Mouse (Mus musculus) ES-Bruce4 (cell line): ENCODE data around the gene Tmx2.

Source experiments
- CTCF ChIP-seq: IDR thresholded peaks from one replicate; pipeline ENCODE4 v1.8.1; 2011; ENCODE audit warnings: low read depth, low read length
- EP300 ChIP-seq: IDR thresholded peaks from 2 replicates; pipeline ENCODE4 v1.6.1; 2011; ENCODE audit warnings: low read depth, low read length; ENCODE audit not compliant: insufficient read depth

GRCm38 (mm10) chr2:84720718-84721117, 41.8 kb upstream of the Tmx2 start:
- TF ChIP-seq CTCF (no peak), EP300 (no peak)
